In genomic region chr6:142414597-142414996, GRCm38 (mm10) we compare ENCODE assay signal across 9 mouse cellular contexts. TPM values are rescaled to one million over a fixed set of nuclear protein-coding genes. Genes with fewer than 3 reads are reported as not detected.
DNase-seq lines count a peak whose midpoint lies in the region; ATAC-seq and TF ChIP-seq lines count a peak whose summit lies in the region.
"Had no signal": no experiment of that assay in that cellular context is flagged by ENCODE, and none has a peak within 500 bp of the region (broad histone marks: within the 10 kb centered on the region; RNA-seq: fewer than 3 reads in every experiment).

No protein-coding gene starts in this region.

- no peak for ATAC-seq in lung, postnatal 0 days
- 0 out of 2 replicates have a peak, but pooled peaks have one; percentile 9 for ATAC-seq in granulocyte monocyte progenitor cell, adult 5-6 weeks (replicated peaks; ENCODE audit: poor library complexity, severe bottlenecking)
- no peak for ATAC-seq in liver, embryonic 16.5 days (ENCODE audit: low read depth)

- 1% methylated on average over 22 of the region's 24 CpGs for WGBS in lung, postnatal 0 days
- WGBS in liver, embryonic 16.5 days (ENCODE audit: insufficient replicate concordance), result 4% methylated on average over 24 of the region's 24 CpGs

- H3K27me3 ChIP-seq in lung, postnatal 0 days (replicated peaks; ENCODE audit: insufficient read depth, low read length), result no peaks in the 10 kb centered on the region
- H3K27me3 ChIP-seq in liver, embryonic 16.5 days (ENCODE audit: control insufficient read depth, insufficient read depth, low read depth, low read length), result peaks cover 29% of the 10 kb centered on the region

- no peak overlapping the region for H3K27ac ChIP-seq in lung, postnatal 0 days (ENCODE audit: low read length)
- H3K27ac ChIP-seq in liver, embryonic 16.5 days (ENCODE audit: low read length), result no peak overlapping the region

- TF ChIP-seq EP300 in lung, postnatal 0 days (IDR thresholded peaks at IDR 0.05), result no peak

- no peak overlapping the region for H3K9ac ChIP-seq in lung, postnatal 0 days (replicated peaks; ENCODE audit: low read depth)
- no peak overlapping the region for H3K9ac ChIP-seq in liver, embryonic 16.5 days (ENCODE audit: low read depth, low read length)

- peaks cover 3% of the 10 kb centered on the region; the same call in 1 of the 2 replicates for H3K4me1 ChIP-seq in lung, postnatal 0 days (ENCODE audit: insufficient read depth, low read depth, low read length)
- H3K4me1 ChIP-seq in liver, embryonic 16.5 days (ENCODE audit: control insufficient read depth, low read depth, low read length), result no peaks in the 10 kb centered on the region

- no peak overlapping the region for H3K4me3 ChIP-seq in lung, postnatal 0 days (ENCODE audit: low read depth, low read length)
- no peak overlapping the region for H3K4me3 ChIP-seq in liver, embryonic 16.5 days (ENCODE audit: low read depth, low read length)

- no peak for DNase-seq in lung, postnatal 0 days (ENCODE audit: low spot score)
- no peak for DNase-seq in lung, postnatal 14 days
- DNase-seq in ovary, adult 18-20 months (ENCODE audit: low spot score), result no peak
- no peak for DNase-seq in right cerebral cortex, postnatal 10 days (ENCODE audit: low spot score in 2 of 2)
- no peak for DNase-seq in layer of hippocampus, postnatal 36 days
- no peak for DNase-seq in left cerebral cortex, postnatal 4 days

- no peaks in the 10 kb centered on the region for H3K36me3 ChIP-seq in lung, postnatal 0 days (ENCODE audit: insufficient read depth, low read length)
- H3K36me3 ChIP-seq in liver, embryonic 16.5 days (ENCODE audit: control insufficient read depth, insufficient read depth), result no peaks in the 10 kb centered on the region

- intact Hi-C loops in left cerebral cortex, postnatal 4 days (cut with DNase I), result no loop called here

- peak overlapping the region; percentile 33 for H3K4me2 ChIP-seq in lung, postnatal 0 days (replicated peaks; ENCODE audit: low read depth, low read length)
- H3K4me2 ChIP-seq in liver, embryonic 16.5 days (ENCODE audit: low read depth, low read length), result peak overlapping the region; percentile 17; the same call in 1 of the 2 replicates

- no peaks in the 10 kb centered on the region for H3K9me3 ChIP-seq in lung, postnatal 0 days (ENCODE audit: low read length)
- no peaks in the 10 kb centered on the region for H3K9me3 ChIP-seq in liver, embryonic 16.5 days (replicated peaks; ENCODE audit: control insufficient read depth, low read length)

- TF ChIP-seq CTCF in lung, postnatal 0 days (IDR thresholded peaks at IDR 0.05), result no peak

RNA-seq across cellular contexts. Expression of gene Spx, which starts 1.4 kb away (rescaled TPM):
- polyA plus RNA-seq in lung, postnatal 0 days (2015; fragmentation: Nextera tagmentation; extraction: Ambion mirVana), result 0.38 and 0.43 TPM in 2 replicates
- not detected in 2 replicates for total RNA-seq in granulocyte monocyte progenitor cell, adult 5-6 weeks (2014; fragmentation: Nextera tagmentation)
- total RNA-seq in granulocyte monocyte progenitor cell, adult 5-6 weeks (2017), result 0.09 TPM in 1 of 2 replicates, not detected in the other
- 0.06 and 0.27 TPM in 2 replicates for polyA plus RNA-seq in liver, embryonic 16.5 days (2015; fragmentation: Nextera tagmentation; extraction: Ambion mirVana)
- 1 to 10 TPM; 1.7 to 2.1 TPM for total RNA-seq in layer of hippocampus, postnatal 36 days (2021)
- 1 to 10 TPM in 1 of 2 experiments, under 1 TPM in 1; 0.94 to 2.3 TPM for total RNA-seq in left cerebral cortex, postnatal 4 days (2021)

RNA-seq across cellular contexts. Expression of gene Golt1b, which starts 27.6 kb away (rescaled TPM):
- 49.1 and 56.6 TPM in 2 replicates for polyA plus RNA-seq in lung, postnatal 0 days (2015; fragmentation: Nextera tagmentation; extraction: Ambion mirVana)
- total RNA-seq in granulocyte monocyte progenitor cell, adult 5-6 weeks (2014; fragmentation: Nextera tagmentation), result 27.1 and 32.9 TPM in 2 replicates
- 35.3 and 36.2 TPM in 2 replicates for total RNA-seq in granulocyte monocyte progenitor cell, adult 5-6 weeks (2017)
- 26.1 and 27.3 TPM in 2 replicates for polyA plus RNA-seq in liver, embryonic 16.5 days (2015; fragmentation: Nextera tagmentation; extraction: Ambion mirVana)
- total RNA-seq in layer of hippocampus, postnatal 36 days (2021), result 10 to 100 TPM; 29.5 to 33.8 TPM
- total RNA-seq in left cerebral cortex, postnatal 4 days (2021), result 10 to 100 TPM; 34.4 to 35.8 TPM

RNA-seq across cellular contexts. Expression of gene Recql, which starts 27.7 kb away (rescaled TPM):
- 12.4 and 15.4 TPM in 2 replicates for polyA plus RNA-seq in lung, postnatal 0 days (2015; fragmentation: Nextera tagmentation; extraction: Ambion mirVana)
- 44.0 and 62.4 TPM in 2 replicates for total RNA-seq in granulocyte monocyte progenitor cell, adult 5-6 weeks (2014; fragmentation: Nextera tagmentation)
- total RNA-seq in granulocyte monocyte progenitor cell, adult 5-6 weeks (2017), result 35.8 and 45.6 TPM in 2 replicates
- polyA plus RNA-seq in liver, embryonic 16.5 days (2015; fragmentation: Nextera tagmentation; extraction: Ambion mirVana), result 12.1 and 13.8 TPM in 2 replicates
- 10 to 100 TPM; 26.1 to 29.3 TPM for total RNA-seq in layer of hippocampus, postnatal 36 days (2021)
- total RNA-seq in left cerebral cortex, postnatal 4 days (2021), result 10 to 100 TPM; 24.8 to 36.5 TPM

RNA-seq across cellular contexts. Expression of gene Gys2, which starts 58.3 kb away (rescaled TPM):
- not detected in 2 replicates for polyA plus RNA-seq in lung, postnatal 0 days (2015; fragmentation: Nextera tagmentation; extraction: Ambion mirVana)
- total RNA-seq in granulocyte monocyte progenitor cell, adult 5-6 weeks (2014; fragmentation: Nextera tagmentation), result not detected in 2 replicates
- total RNA-seq in granulocyte monocyte progenitor cell, adult 5-6 weeks (2017), result not detected in 2 replicates
- 81.0 and 83.9 TPM in 2 replicates for polyA plus RNA-seq in liver, embryonic 16.5 days (2015; fragmentation: Nextera tagmentation; extraction: Ambion mirVana)
- under 1 TPM in 1 of 2 experiments, not detected in 1; 0.58 TPM for total RNA-seq in layer of hippocampus, postnatal 36 days (2021)
- not detected for total RNA-seq in left cerebral cortex, postnatal 4 days (2021)
- total RNA-seq: left cerebral cortex, postnatal 10 days had no signal
